In the genomic region with DNA sequence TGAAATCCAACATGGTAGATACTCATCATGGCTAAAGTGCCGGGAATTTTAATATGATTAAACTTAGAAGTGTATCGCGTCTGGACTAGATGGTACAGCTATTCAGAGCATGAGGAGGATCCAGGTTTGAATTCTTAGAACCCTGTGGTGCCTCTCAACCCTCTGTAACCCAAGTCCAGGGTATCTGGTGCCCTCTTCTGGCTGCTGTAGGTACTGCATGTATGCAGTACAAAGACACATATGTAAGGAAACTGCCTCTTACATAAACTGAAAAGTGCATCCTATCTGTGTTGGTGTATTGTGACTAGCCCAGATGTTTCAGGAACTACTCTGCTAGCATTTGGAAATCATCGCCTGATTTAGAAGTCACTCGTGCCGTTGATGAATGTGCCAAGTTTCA, we compare ENCODE assay signal across 9 mouse cellular contexts.
DNase-seq lines count a peak whose midpoint lies in the region; ATAC-seq and TF ChIP-seq lines count a peak whose summit lies in the region.
"Had no signal": no experiment of that assay in that cellular context is flagged by ENCODE, and none has a peak within 500 bp of the region (broad histone marks: within the 10 kb centered on the region; RNA-seq: fewer than 3 reads in every experiment).

No protein-coding gene starts in this region.

- H3K4me3 ChIP-seq in left cerebral cortex, adult 2 months: no peak overlapping the region
- no peak overlapping the region for H3K4me3 ChIP-seq in ES-E14 (ENCODE audit: insufficient read depth in 1 of 2, low read depth in 1 of 2, low read length in 2 of 2, poor library complexity in 1 of 2, severe bottlenecking in 1 of 2)
- H3K4me3 ChIP-seq in embryonic facial prominence, embryonic 11.5 days (ENCODE audit: low read depth, low read length): no peak overlapping the region
- H3K4me3 ChIP-seq in neural tube, embryonic 11.5 days (ENCODE audit: low read depth, low read length): no peak overlapping the region
- H3K4me3 ChIP-seq: neural tube, embryonic 13.5 days had no signal

- ATAC-seq in embryonic facial prominence, embryonic 11.5 days (replicated peaks; ENCODE audit: insufficient number of reproducible peaks, low FRiP score, low TSS enrichment, low read depth): no peak
- no peak for ATAC-seq in neural tube, embryonic 11.5 days (ENCODE audit: insufficient read depth, low FRiP score, low TSS enrichment)

- no peak overlapping the region for H3K4me2 ChIP-seq in embryonic facial prominence, embryonic 11.5 days (ENCODE audit: low read depth, low read length)
- no peak overlapping the region for H3K4me2 ChIP-seq in neural tube, embryonic 11.5 days (ENCODE audit: low read depth)
- H3K4me2 ChIP-seq: neural tube, embryonic 13.5 days had no signal

- intact Hi-C loops in left cerebral cortex, adult 2 months (cut with DNase I): loop anchor here (5.0 kb wide), 1 partner anchor 148 kb away; no protein-coding TSS in a partner anchor
- intact Hi-C loops in left cerebral cortex, postnatal 36 days (cut with DNase I): no loop called here

- no peaks in the 10 kb centered on the region for H3K9me3 ChIP-seq in ES-E14 (ENCODE audit: control insufficient read depth, insufficient read depth, low read depth, low read length)
- no peaks in the 10 kb centered on the region for H3K9me3 ChIP-seq in embryonic facial prominence, embryonic 11.5 days (replicated peaks; ENCODE audit: control insufficient read depth, low read length)
- H3K9me3 ChIP-seq in neural tube, embryonic 11.5 days (ENCODE audit: control insufficient read depth, low read length): no peaks in the 10 kb centered on the region
- H3K9me3 ChIP-seq: neural tube, embryonic 13.5 days had no signal

- DNase-seq in left cerebral cortex, adult 2 months (ENCODE audit: extremely low spot score in 1 of 2, low spot score in 2 of 2): peak; percentile 42 to 65
- no peak for DNase-seq in left cerebral cortex, postnatal 36 days (ENCODE audit: low spot score in 2 of 2)
- DNase-seq in ES-E14 (ENCODE audit: low read depth, low spot score): peak; percentile 75
- peak; percentile 70 to 71 for DNase-seq in adrenal gland, postnatal 36 days
- peak; percentile 77 for DNase-seq in embryonic facial prominence, embryonic 11.5 days (ENCODE audit: low spot score)
- peak; percentile 42 for DNase-seq in kidney, postnatal 14 days
- DNase-seq in neural tube, embryonic 11.5 days (ENCODE audit: low spot score): peak; percentile 79
- no peak for DNase-seq in Muller cell, postnatal 12 days (ENCODE audit: inconsistent ontology term)

- in situ Hi-C loops in ES-E14 (cut with MboI; ENCODE audit: low sequenced_read_pairs in 2 of 2, unreplicated experiment in 2 of 2): loop anchor here in 1 of 2 experiments (5.0 kb wide), 1 partner anchor 148 kb away; no protein-coding TSS in a partner anchor

- H3K9ac ChIP-seq in ES-E14 (ENCODE audit: insufficient read depth, low read depth, low read length, poor library complexity, severe bottlenecking): no peak overlapping the region
- H3K9ac ChIP-seq in embryonic facial prominence, embryonic 11.5 days (replicated peaks; ENCODE audit: low read length): no peak overlapping the region
- H3K9ac ChIP-seq in neural tube, embryonic 11.5 days (ENCODE audit: low read length): no peak overlapping the region
- H3K9ac ChIP-seq: neural tube, embryonic 13.5 days had no signal

- H3K27ac ChIP-seq in left cerebral cortex, adult 2 months: no peak overlapping the region
- no peak overlapping the region for H3K27ac ChIP-seq in ES-E14 (ENCODE audit: insufficient read depth, low read depth, low read length, poor library complexity, severe bottlenecking)
- H3K27ac ChIP-seq in embryonic facial prominence, embryonic 11.5 days (replicated peaks; ENCODE audit: low read depth, low read length): no peak overlapping the region
- H3K27ac ChIP-seq in neural tube, embryonic 11.5 days (ENCODE audit: low read depth, low read length): no peak overlapping the region
- H3K27ac ChIP-seq: neural tube, embryonic 13.5 days had no signal

- peak; percentile 87 for TF ChIP-seq CTCF in left cerebral cortex, adult 2 months (IDR thresholded peaks at IDR 0.05)

- peaks cover 0 to 4% of the 10 kb centered on the region in 2 experiments for H3K4me1 ChIP-seq in ES-E14 (ENCODE audit: control insufficient read depth in 2 of 2, insufficient read depth in 2 of 2, low read length in 2 of 2, poor library complexity in 1 of 2)
- no peaks in the 10 kb centered on the region for H3K4me1 ChIP-seq in embryonic facial prominence, embryonic 11.5 days (ENCODE audit: control insufficient read depth, insufficient read depth, low read length)
- H3K4me1 ChIP-seq in neural tube, embryonic 11.5 days (ENCODE audit: control insufficient read depth, insufficient read depth, low read length): peaks cover 10% of the 10 kb centered on the region; the same call in 1 of the 2 replicates

- 36% methylated on average over 6 of the region's 6 CpGs for WGBS in embryonic facial prominence, embryonic 11.5 days
- WGBS in neural tube, embryonic 11.5 days: 37% methylated on average over 6 of the region's 6 CpGs

- H3K36me3 ChIP-seq in ES-E14 (ENCODE audit: control insufficient read depth, insufficient read depth, low read length, poor library complexity, severe bottlenecking): no peaks in the 10 kb centered on the region
- H3K36me3 ChIP-seq in embryonic facial prominence, embryonic 11.5 days (replicated peaks; ENCODE audit: control insufficient read depth, insufficient read depth, low read depth, low read length): no peaks in the 10 kb centered on the region
- no peaks in the 10 kb centered on the region for H3K36me3 ChIP-seq in neural tube, embryonic 11.5 days (ENCODE audit: control insufficient read depth, insufficient read depth, low read length)
- H3K36me3 ChIP-seq: neural tube, embryonic 13.5 days had no signal

- H3K27me3 ChIP-seq in embryonic facial prominence, embryonic 11.5 days (ENCODE audit: control insufficient read depth, insufficient read depth, low read length): no peaks in the 10 kb centered on the region
- H3K27me3 ChIP-seq in neural tube, embryonic 11.5 days (ENCODE audit: control insufficient read depth, insufficient read depth, low read length): no peaks in the 10 kb centered on the region

TF ChIP-seq in ES-E14, 5 proteins besides CTCF, POLR2A, EP300 and RAD21:
- no peak for TF ChIP-seq CHD2 (IDR thresholded peaks at IDR 0.05; ENCODE audit: low read depth, low read length)
- TF ChIP-seq HCFC1 (IDR thresholded peaks at IDR 0.05; ENCODE audit: borderline replicate concordance, insufficient read depth, low read length): no peak
- no peak for TF ChIP-seq MAFK (IDR thresholded peaks at IDR 0.05; ENCODE audit: insufficient read depth, low read depth, low read length)
- TF ChIP-seq ZNF384 (IDR thresholded peaks at IDR 0.05; ENCODE audit: low read depth, low read length): no peak
- no peak for TF ChIP-seq ZC3H11A (IDR thresholded peaks at IDR 0.05; ENCODE audit: borderline replicate concordance, low read depth, low read length)

Comparison
In these comparisons a context has a peak if more than half of its experiments do, and no peak if none do; other contexts are left out.
1. DNase-seq: peak in left cerebral cortex, adult 2 months (2 of 2), ES-E14 (single experiment), adrenal gland, postnatal 36 days (2 of 2), embryonic facial prominence, embryonic 11.5 days (single experiment), kidney, postnatal 14 days (single experiment) and neural tube, embryonic 11.5 days (single experiment); none in left cerebral cortex, postnatal 36 days (0 of 2) and Muller cell, postnatal 12 days (single experiment).